Mouse (Mus musculus) CH12.LX (cell line): ENCODE data around the gene Tubgcp6. TPM values are rescaled to one million over a fixed set of nuclear protein-coding genes. Genes with fewer than 3 reads are reported as not detected.

ENCODE experiments used
- DNase-seq: peaks from one replicate; pipeline ENCODE4 v3.0.0-alpha.2; 2013; ENCODE audit errors: extremely low read depth
- H3K27ac ChIP-seq: 2 replicates; pipeline ENCODE4 v1.5.1; 2012; ENCODE audit warnings: low read depth, mild to moderate bottlenecking, control low read depth, moderate library complexity; ENCODE audit not compliant: insufficient read depth
- H3K27me3 ChIP-seq: replicated peaks from 2 replicates; pipeline ENCODE3; 2012; ENCODE audit warnings: inconsistent platforms
- H3K36me3 ChIP-seq, 2 experiments: replicated peaks in 1 of 2; 2 replicates each; pipeline versions ENCODE3 to v1.6.1; 2012; ENCODE audit warnings: inconsistent platforms in 1 of 2, low read length in 1 of 2, mild to moderate bottlenecking in 1 of 2, mixed read lengths in 1 of 2, moderate library complexity in 1 of 2; ENCODE audit not compliant: control insufficient read depth in 1 of 2, insufficient read depth in 1 of 2
- H3K4me1 ChIP-seq, 2 experiments: 2 replicates each; pipeline ENCODE4 v1.6.1; 2012; ENCODE audit warnings: inconsistent platforms in 1 of 2, moderate library complexity in 1 of 2; ENCODE audit not compliant: insufficient read depth in 2 of 2, control insufficient read depth in 1 of 2
- H3K4me2 ChIP-seq: 2 replicates; pipeline ENCODE4 v1.6.1; 2012; ENCODE audit warnings: low read depth, mild to moderate bottlenecking, control low read depth; ENCODE audit not compliant: poor library complexity, insufficient read depth, severe bottlenecking
- H3K4me3 ChIP-seq, 3 experiments: fragments of 150-350 bp in 1 of 3; sonication (generic) in 1 of 3; replicated peaks in 1 of 3; 2 replicates each; pipeline versions ENCODE3 to v1.5.1; 2011 to 2012; ENCODE audit warnings: low read depth in 2 of 3, low read length in 2 of 3, mild to moderate bottlenecking in 2 of 3, moderate library complexity in 2 of 3, control low read depth in 1 of 3, improper control_type of control experiment in 1 of 3, inconsistent platforms in 1 of 3, mixed read lengths in 1 of 3; ENCODE audit not compliant: poor library complexity in 1 of 3
- H3K79me2 ChIP-seq: replicated peaks from 2 replicates; pipeline ENCODE4 v1.6.1; 2012; ENCODE audit warnings: mild to moderate bottlenecking, moderate library complexity; ENCODE audit not compliant: control insufficient read depth, poor library complexity, insufficient read depth, severe bottlenecking; ENCODE audit errors: extremely low read depth
- H3K9ac ChIP-seq: 2 replicates; pipeline ENCODE4 v1.6.1; 2012; ENCODE audit warnings: low read depth, mild to moderate bottlenecking, control low read depth, moderate library complexity; ENCODE audit not compliant: insufficient read depth
- H3K9me3 ChIP-seq: replicated peaks from 2 replicates; pipeline ENCODE3; 2012; ENCODE audit warnings: low read length, inconsistent platforms, mixed read lengths
- BHLHE40 ChIP-seq: IDR thresholded peaks from 2 replicates; pipeline ENCODE4 v1.6.1; 2011; ENCODE audit warnings: mild to moderate bottlenecking, low read depth, low read length, improper control_type of control experiment
- CHD2 ChIP-seq: IDR thresholded peaks from 2 replicates; pipeline ENCODE4 v1.6.1; 2011; ENCODE audit warnings: low read length, improper control_type of control experiment
- CTCF ChIP-seq, 2 experiments: IDR thresholded peaks in 1 of 2; conservative IDR thresholded peaks in 1 of 2; 2 replicates each; pipeline ENCODE4 v1.5.1; 2011 to 2012; ENCODE audit warnings: low read depth in 2 of 2, low read length in 2 of 2, improper control_type of control experiment in 1 of 2, inconsistent platforms in 1 of 2, mild to moderate bottlenecking in 1 of 2, moderate library complexity in 1 of 2
- ELF1 ChIP-seq: IDR thresholded peaks from 2 replicates; pipeline ENCODE4 v1.6.1; 2014; ENCODE audit warnings: low read depth, mild to moderate bottlenecking, inconsistent platforms, low read length, improper control_type of control experiment
- EP300 ChIP-seq: IDR thresholded peaks from 2 replicates; pipeline ENCODE4 v1.6.1; 2011; ENCODE audit warnings: low read length, improper control_type of control experiment
- ETS1 ChIP-seq: conservative IDR thresholded peaks from 2 replicates; pipeline ENCODE4 v1.6.1; 2012; ENCODE audit warnings: low read depth, mild to moderate bottlenecking, inconsistent platforms, low read length, improper control_type of control experiment, moderate library complexity
- IRF4 ChIP-seq: IDR thresholded peaks from 2 replicates; pipeline ENCODE4 v1.6.1; 2014; ENCODE audit warnings: low read depth, mild to moderate bottlenecking, inconsistent platforms, low read length, improper control_type of control experiment
- KAT2A ChIP-seq: IDR thresholded peaks from 2 replicates; pipeline ENCODE4 v1.6.1; 2012; ENCODE audit warnings: low read length, improper control_type of control experiment, inconsistent platforms; ENCODE audit not compliant: insufficient replicate concordance
- MAFK ChIP-seq: IDR thresholded peaks from 2 replicates; pipeline ENCODE4 v1.6.1; 2011; ENCODE audit warnings: low read length, improper control_type of control experiment; ENCODE audit not compliant: insufficient replicate concordance
- MAZ ChIP-seq: IDR thresholded peaks from 2 replicates; pipeline ENCODE4 v1.6.1; 2012; ENCODE audit warnings: low read depth, mild to moderate bottlenecking, inconsistent platforms, low read length, improper control_type of control experiment, moderate library complexity
- MEF2A ChIP-seq: IDR thresholded peaks from 2 replicates; pipeline ENCODE4 v1.6.1; 2014; ENCODE audit warnings: low read depth, mild to moderate bottlenecking, inconsistent platforms, low read length, improper control_type of control experiment, borderline replicate concordance
- NELFE ChIP-seq: IDR thresholded peaks from 2 replicates; pipeline ENCODE4 v1.6.1; 2011; ENCODE audit warnings: low read depth, low read length, improper control_type of control experiment
- PAX5 ChIP-seq: IDR thresholded peaks from 2 replicates; pipeline ENCODE4 v1.6.1; 2012; ENCODE audit warnings: low read length, inconsistent platforms, mixed read lengths
- POLR2A ChIP-seq: IDR thresholded peaks from 2 replicates; pipeline ENCODE4 v1.6.1; 2011; ENCODE audit warnings: low read depth, mild to moderate bottlenecking, improper control_type of control experiment, low read length
- RAD21 ChIP-seq: IDR thresholded peaks from 2 replicates; pipeline ENCODE4 v1.6.1; 2011; ENCODE audit warnings: low read depth, mild to moderate bottlenecking, low read length, improper control_type of control experiment, moderate library complexity
- RCOR1 ChIP-seq: conservative IDR thresholded peaks from 2 replicates; pipeline ENCODE4 v1.6.1; 2012; ENCODE audit warnings: low read depth, mild to moderate bottlenecking, inconsistent platforms, low read length, improper control_type of control experiment
- SMC3 ChIP-seq: IDR thresholded peaks from 2 replicates; pipeline ENCODE4 v1.6.1; 2011; ENCODE audit warnings: low read depth, low read length, improper control_type of control experiment
- USF1 ChIP-seq: IDR thresholded peaks from 2 replicates; pipeline ENCODE4 v1.6.1; 2014; ENCODE audit warnings: low read depth, mild to moderate bottlenecking, inconsistent platforms, low read length, improper control_type of control experiment
- USF2 ChIP-seq: conservative IDR thresholded peaks from 2 replicates; pipeline ENCODE4 v1.6.1; 2011; ENCODE audit warnings: low read depth, low read length, improper control_type of control experiment
- ZC3H11A ChIP-seq: IDR thresholded peaks from 2 replicates; pipeline ENCODE4 v1.6.1; 2012; ENCODE audit warnings: low read depth, mild to moderate bottlenecking, inconsistent platforms, low read length, improper control_type of control experiment
- ZKSCAN1 ChIP-seq: IDR thresholded peaks from 2 replicates; pipeline ENCODE4 v1.6.1; 2012; ENCODE audit warnings: low read depth, inconsistent platforms, low read length, improper control_type of control experiment, borderline replicate concordance
- ZMIZ1 ChIP-seq: IDR thresholded peaks from 2 replicates; pipeline ENCODE4 v1.6.1; 2012; ENCODE audit warnings: low read depth, mild to moderate bottlenecking, inconsistent platforms, low read length, improper control_type of control experiment
- ZNF384 ChIP-seq: IDR thresholded peaks from 2 replicates; pipeline ENCODE4 v1.6.1; 2012; ENCODE audit warnings: low read depth, low read length, improper control_type of control experiment, inconsistent platforms
- dilution Hi-C: fragments of 300-500 bp; cut with MboI; formaldehyde crosslinking; loops from 2 replicates; pipeline ENCODE4 v1.14.3; 2020; ENCODE audit warnings: low sequenced_read_pairs; ENCODE audit not compliant: extremely low pct_unique_long_range_greater_than_20kb, extremely low pct_ligation_motif_present
- in situ Hi-C: fragments of 300-500 bp; cut with MboI; formaldehyde crosslinking; loops from 3 replicates; pipeline ENCODE4 v1.14.3; 2019; ENCODE audit warnings: low sequenced_read_pairs, low pct_ligation_motif_present, low pct_unique_long_range_greater_than_20kb, mixed read lengths
- polyA plus RNA-seq: library from polyadenylated mRNA; unstranded; fragments of >175 nt; gene quantifications from 2 replicates; pipeline ENCODE4 v1.2.1, GENCODE M21; 2012; ENCODE audit warnings: low read depth; ENCODE audit not compliant: insufficient read length
- total RNA-seq, 2 experiments: library from RNA; depleted of rRNA; stranded (reverse); fragments of 300-350 nt in 1 of 2; fragments of >200 nt in 1 of 2; gene quantifications; 2 replicates each; pipeline ENCODE4 v1.2.3; 2012 to 2014

Gene Tubgcp6
- total and polyA plus RNA-seq, 3 experiments: 12.7 to 17.0 (median 13.3) TPM

- Histone ChIP-seq H3K4me2 (no peak overlapping the region), H3K4me3 (no peak overlapping the region), H3K36me3 (peaks cover 7 to 27% of the 10 kb centered on the region in 2 experiments), H3K9me3 (no peaks in the 10 kb centered on the region), H3K4me1 (peaks cover 14 to 31% of the 10 kb centered on the region in 2 experiments), H3K79me2 (no peaks in the 10 kb centered on the region)
- DNase-seq: no peak
- in situ Hi-C loops: no loop called here
- dilution Hi-C loops: no loop called here
- TF ChIP-seq MEF2A (no peak), POLR2A (no peak), CHD2 (no peak), MAFK (no peak), USF1 (no peak), MAZ (no peak), IRF4 (no peak), SMC3 (no peak), USF2 (no peak), PAX5 (no peak), ZMIZ1 (no peak), ZNF384 (no peak), RAD21 (no peak), ZKSCAN1 (no peak), KAT2A (no peak), ETS1 (no peak), RCOR1 (no peak)
- TF ChIP-seq, all 38 proteins: peak for 0
- no peak overlapping the region for H3K9ac ChIP-seq
- peaks cover 26% of the 10 kb centered on the region for H3K27me3 ChIP-seq
- H3K27ac ChIP-seq: no peak overlapping the region
Measured at GRCm38 (mm10) chr15:89146537-89146936, 23.6 kb upstream of the Tubgcp6 start.

- H3K27ac ChIP-seq: no peak overlapping the region
- TF ChIP-seq RAD21 (no peak), EP300 (no peak), NELFE (no peak), ELF1 (no peak), CTCF (conservative IDR thresholded peaks at IDR 0.05 in 1 of 2, IDR thresholded peaks at IDR 0.05 in 1 of 2; ENCODE audit: low read depth in 2 of 2, low read length in 2 of 2) (no peak), ZC3H11A (no peak), BHLHE40 (no peak), ETS1 (no peak)
- peaks cover 14 to 31% of the 10 kb centered on the region in 2 experiments for H3K4me1 ChIP-seq
- in situ Hi-C loops (no loop called here), dilution Hi-C loops (no loop called here)
- H3K4me3 ChIP-seq: no peak overlapping the region
- H3K36me3 ChIP-seq: peaks cover 7 to 27% of the 10 kb centered on the region in 2 experiments
- peaks cover 31% of the 10 kb centered on the region for H3K27me3 ChIP-seq
- H3K79me2 ChIP-seq: no peaks in the 10 kb centered on the region
- no peak overlapping the region for H3K4me2 ChIP-seq
- no peak for DNase-seq
- H3K9ac ChIP-seq: no peak overlapping the region
- H3K9me3 ChIP-seq: no peaks in the 10 kb centered on the region
Measured at GRCm38 (mm10) chr15:89145813-89146350, 23.0 kb upstream of the Tubgcp6 start.
